Mouse (Mus musculus) inflammation-experienced regulatory T-cells (primary cell): ENCODE data around the gene Pnpt1. TPM values are rescaled to one million over a fixed set of nuclear protein-coding genes. Genes with fewer than 3 reads are reported as not detected.

Experiments
- polyA plus RNA-seq, 2 experiments: library from polyadenylated mRNA; unstranded; fragments of 100-300 nt; shearing (Covaris generic); gene quantifications; one replicate each; pipeline ENCODE4 v1.2.1; 2017

The Pnpt1 gene
- 10 to 100 TPM; 31.6 to 46.3 TPM for polyA plus RNA-seq

GRCm38 (mm10) chr11:29130385-29131355 lies at the start of gene Pnpt1:
TSS of gene Pnpt1 (plus strand) at chr11:29130744.

GRCm38 (mm10) chr11:29172563-29173124 lies 42.1 kb downstream of the Pnpt1 start, which contains the start of gene Ppp4r3b:
TSS of gene Ppp4r3b (plus strand) at chr11:29172890.

Other genes starting within 250 kb of the Pnpt1 start
- 100 to 1,000 TPM; 146 to 163 TPM for gene Ppp4r3b, start 42.1 kb downstream of the Pnpt1 start, polyA plus RNA-seq
- gene Cfap36, start 116.7 kb downstream of the Pnpt1 start, polyA plus RNA-seq: 10 to 100 TPM; 38.6 to 42.7 TPM
- 1 to 10 TPM; 2.5 to 7.5 TPM for gene Ccdc88a, start 242.9 kb downstream of the Pnpt1 start, polyA plus RNA-seq